Mouse (Mus musculus): Measurements from ENCODE around the gene Col8a2.

- no peak for TF ChIP-seq MAX (IDR thresholded peaks at IDR 0.05; ENCODE audit: low read length)
- TF ChIP-seq HCFC1 (IDR thresholded peaks at IDR 0.05; ENCODE audit: low read depth, low read length): no peak
- peak; percentile 43 for TF ChIP-seq CHD2 (IDR thresholded peaks at IDR 0.05; ENCODE audit: low read length)
- TF ChIP-seq CTCF (conservative IDR thresholded peaks at IDR 0.05 in 1 of 2, IDR thresholded peaks at IDR 0.05 in 1 of 2; ENCODE audit: low read depth in 2 of 2, low read length in 2 of 2): no peak
- TF ChIP-seq USF1 (IDR thresholded peaks at IDR 0.05; ENCODE audit: low read depth, low read length): no peak
- no peak for TF ChIP-seq EP300 (IDR thresholded peaks at IDR 0.05; ENCODE audit: low read length)
- no peak for TF ChIP-seq E2F4 (IDR thresholded peaks at IDR 0.05; ENCODE audit: insufficient replicate concordance, low read depth, low read length)
- no peak for TF ChIP-seq JUND (conservative IDR thresholded peaks at IDR 0.05; ENCODE audit: low read depth, low read length)
Observed at GRCm38 (mm10) chr4:126256967-126257881, 29.4 kb upstream of the Col8a2 start.

All from CH12.LX (cell line).